Mouse (Mus musculus): Measurements from ENCODE around the gene Ctu1. TPM values are rescaled to one million over a fixed set of nuclear protein-coding genes. Genes with fewer than 3 reads are reported as not detected.

Gene Ctu1
- polyA plus RNA-seq, 1 experiment: 12.4 TPM

DNA sequence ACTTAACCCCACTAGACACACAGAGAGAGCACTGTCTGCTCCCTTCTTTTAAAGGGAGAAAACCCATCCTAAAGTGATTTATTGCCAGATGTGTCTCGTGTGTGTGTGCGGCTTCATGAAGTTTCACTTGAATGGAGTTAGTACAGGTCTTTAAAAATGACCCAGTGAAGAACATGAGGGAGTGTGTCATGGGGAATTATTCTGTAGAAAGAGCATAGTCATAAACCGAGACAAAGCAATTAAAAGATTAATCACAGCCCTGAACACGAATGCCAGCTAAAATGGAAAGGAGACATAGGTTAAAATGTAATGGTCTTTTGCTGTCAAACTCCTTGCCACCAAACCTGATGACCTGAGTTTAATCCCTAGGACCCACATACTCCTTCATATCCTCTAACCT lies 37.9 kb upstream of the Ctu1 start:
- Histone ChIP-seq H3K27me3 (ENCODE audit: control insufficient read depth, insufficient read depth, insufficient read length) (no peaks in the 10 kb centered on the region), H3K4me3 (ENCODE audit: insufficient read depth, poor library complexity, severe bottlenecking) (no peak overlapping the region), H3K79me3 (ENCODE audit: low read depth) (no peaks in the 10 kb centered on the region), H3K36me3 (ENCODE audit: control insufficient read depth, insufficient read depth) (no peaks in the 10 kb centered on the region), H3ac (ENCODE audit: control insufficient read depth, insufficient read length, low read depth) (no peak overlapping the region), H3K79me2 (ENCODE audit: control insufficient read depth, insufficient read depth) (no peaks in the 10 kb centered on the region)
- no peak for TF ChIP-seq MYOD1 (IDR thresholded peaks at IDR 0.05; ENCODE audit: control insufficient read depth, insufficient read length, low read depth)
- TF ChIP-seq FOSL1 (IDR thresholded peaks at IDR 0.05; ENCODE audit: insufficient read depth, low read length, poor library complexity, severe bottlenecking): no peak
- no peak for TF ChIP-seq CTCF (IDR thresholded peaks at IDR 0.05; ENCODE audit: control insufficient read depth, insufficient read depth, insufficient read length)
- no peak for TF ChIP-seq CEBPB (IDR thresholded peaks at IDR 0.05; ENCODE audit: low read depth)
- TF ChIP-seq MAX (IDR thresholded peaks at IDR 0.05): no peak
- no peak for TF ChIP-seq USF1 (IDR thresholded peaks at IDR 0.05; ENCODE audit: low read depth)
- no peak for TF ChIP-seq MYOG (IDR thresholded peaks at IDR 0.05; ENCODE audit: control insufficient read depth, extremely low read depth, insufficient read length)

- Histone ChIP-seq H3K79me3 (ENCODE audit: low read depth) (no peaks in the 10 kb centered on the region), H3K27me3 (ENCODE audit: control insufficient read depth, insufficient read depth, insufficient read length) (no peaks in the 10 kb centered on the region), H3ac (ENCODE audit: control insufficient read depth, insufficient read length, low read depth) (no peak within 1 kb of the TSS), H3K4me3 (ENCODE audit: insufficient read depth, poor library complexity, severe bottlenecking) (no peak within 1 kb of the TSS), H3K79me2 (ENCODE audit: control insufficient read depth, insufficient read depth) (no peaks in the 10 kb centered on the region), H3K36me3 (ENCODE audit: control insufficient read depth, insufficient read depth) (no peaks in the 10 kb centered on the region)
- TF ChIP-seq FOSL1 (IDR thresholded peaks at IDR 0.05; ENCODE audit: insufficient read depth, low read length, poor library complexity, severe bottlenecking) (no peak), CTCF (IDR thresholded peaks at IDR 0.05; ENCODE audit: control insufficient read depth, insufficient read depth, insufficient read length) (no peak), MAX (IDR thresholded peaks at IDR 0.05) (no peak), USF1 (IDR thresholded peaks at IDR 0.05; ENCODE audit: low read depth) (no peak), CEBPB (IDR thresholded peaks at IDR 0.05; ENCODE audit: low read depth) (no peak)
Observed at GRCm38 (mm10) chr7:43634500-43634899, 37.3 kb upstream of the Ctu1 start, which contains the start of gene Ceacam18. Ceacam18 (plus strand) TSS chr7:43634707.

DNA sequence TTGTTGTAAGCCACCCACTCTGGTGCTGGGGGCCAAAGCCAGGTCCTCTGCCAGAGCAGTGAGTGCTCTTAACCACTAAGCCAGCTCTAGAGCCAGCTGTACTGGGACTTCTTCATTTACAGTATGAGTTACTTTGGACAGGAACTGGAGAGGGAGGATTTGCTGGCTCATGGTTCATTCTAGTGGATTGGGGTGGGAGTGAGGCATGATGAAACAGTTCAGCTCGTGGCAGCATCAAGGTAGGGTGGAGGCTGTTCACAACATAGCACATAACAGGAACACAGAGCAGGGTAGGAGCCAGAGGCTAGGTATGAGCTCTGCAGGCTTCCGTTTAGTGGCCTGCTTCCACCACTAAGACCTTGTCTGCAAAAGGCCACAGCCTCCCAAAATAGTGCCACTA lies 35.6 kb upstream of the Ctu1 start:
- no peaks in the 10 kb centered on the region for H3K27me3 ChIP-seq (ENCODE audit: control insufficient read depth, insufficient read depth, insufficient read length)

GRCm38 (mm10) chr7:43637118-43637517 lies 34.7 kb upstream of the Ctu1 start:
- TF ChIP-seq MYOD1 (IDR thresholded peaks at IDR 0.05; ENCODE audit: control insufficient read depth, insufficient read length, low read depth) (no peak), MAX (IDR thresholded peaks at IDR 0.05) (no peak), CTCF (IDR thresholded peaks at IDR 0.05; ENCODE audit: control insufficient read depth, insufficient read depth, insufficient read length) (no peak), USF1 (IDR thresholded peaks at IDR 0.05; ENCODE audit: low read depth) (no peak), CEBPB (IDR thresholded peaks at IDR 0.05; ENCODE audit: low read depth) (no peak), MYOG (IDR thresholded peaks at IDR 0.05; ENCODE audit: control insufficient read depth, extremely low read depth, insufficient read length) (no peak), FOSL1 (IDR thresholded peaks at IDR 0.05; ENCODE audit: insufficient read depth, low read length, poor library complexity, severe bottlenecking) (no peak)
- H3ac ChIP-seq (ENCODE audit: control insufficient read depth, insufficient read length, low read depth): no peak overlapping the region
- H3K4me3 ChIP-seq (ENCODE audit: insufficient read depth, poor library complexity, severe bottlenecking): no peak overlapping the region
- H3K36me3 ChIP-seq (ENCODE audit: control insufficient read depth, insufficient read depth): no peaks in the 10 kb centered on the region
- no peaks in the 10 kb centered on the region for H3K79me3 ChIP-seq (ENCODE audit: low read depth)
- H3K79me2 ChIP-seq (ENCODE audit: control insufficient read depth, insufficient read depth): no peaks in the 10 kb centered on the region
- H3K27me3 ChIP-seq (ENCODE audit: control insufficient read depth, insufficient read depth, insufficient read length): no peaks in the 10 kb centered on the region

More for the DNA sequence above, 35.6 kb upstream of the Ctu1 start:
- Histone ChIP-seq H3K79me3 (ENCODE audit: low read depth) (no peaks in the 10 kb centered on the region), H3K79me2 (ENCODE audit: control insufficient read depth, insufficient read depth) (no peaks in the 10 kb centered on the region), H3K36me3 (ENCODE audit: control insufficient read depth, insufficient read depth) (no peaks in the 10 kb centered on the region), H3ac (ENCODE audit: control insufficient read depth, insufficient read length, low read depth) (no peak overlapping the region), H3K4me3 (ENCODE audit: insufficient read depth, poor library complexity, severe bottlenecking) (no peak overlapping the region)
- no peak for TF ChIP-seq MAX (IDR thresholded peaks at IDR 0.05)
- TF ChIP-seq MYOD1 (IDR thresholded peaks at IDR 0.05; ENCODE audit: control insufficient read depth, insufficient read length, low read depth): no peak
- no peak for TF ChIP-seq MYOG (IDR thresholded peaks at IDR 0.05; ENCODE audit: control insufficient read depth, extremely low read depth, insufficient read length)
- no peak for TF ChIP-seq CTCF (IDR thresholded peaks at IDR 0.05; ENCODE audit: control insufficient read depth, insufficient read depth, insufficient read length)
- no peak for TF ChIP-seq USF1 (IDR thresholded peaks at IDR 0.05; ENCODE audit: low read depth)
- TF ChIP-seq FOSL1 (IDR thresholded peaks at IDR 0.05; ENCODE audit: insufficient read depth, low read length, poor library complexity, severe bottlenecking): no peak
- TF ChIP-seq CEBPB (IDR thresholded peaks at IDR 0.05; ENCODE audit: low read depth): no peak

DNA sequence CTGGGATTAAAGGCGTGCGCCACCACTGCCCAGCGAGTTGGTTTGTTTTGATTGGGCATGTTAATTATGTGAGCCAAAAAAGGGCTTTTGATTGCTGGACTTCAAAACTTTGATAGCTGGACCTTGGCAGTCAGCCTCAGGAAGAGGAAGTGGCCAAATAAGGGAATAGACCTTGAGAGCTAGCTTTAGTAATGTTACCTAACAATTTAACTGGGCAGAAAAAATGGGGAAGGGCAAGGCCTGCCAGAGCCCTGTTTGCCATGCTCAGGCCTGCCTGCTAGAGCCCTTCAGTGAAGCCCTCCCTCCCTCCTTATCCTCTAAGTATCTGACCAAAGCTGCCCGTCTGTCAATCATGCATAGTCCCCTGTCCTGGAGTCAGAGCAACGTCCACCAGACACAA lies 29.2 kb upstream of the Ctu1 start:
- no peaks in the 10 kb centered on the region for H3K79me3 ChIP-seq (ENCODE audit: low read depth)
- H3K79me2 ChIP-seq (ENCODE audit: control insufficient read depth, insufficient read depth): no peaks in the 10 kb centered on the region
- H3K27me3 ChIP-seq (ENCODE audit: control insufficient read depth, insufficient read depth, insufficient read length): no peaks in the 10 kb centered on the region
- H3ac ChIP-seq (ENCODE audit: control insufficient read depth, insufficient read length, low read depth): no peak overlapping the region
- no peak overlapping the region for H3K4me3 ChIP-seq (ENCODE audit: insufficient read depth, poor library complexity, severe bottlenecking)
- no peaks in the 10 kb centered on the region for H3K36me3 ChIP-seq (ENCODE audit: control insufficient read depth, insufficient read depth)
- TF ChIP-seq MYOD1 (IDR thresholded peaks at IDR 0.05; ENCODE audit: control insufficient read depth, insufficient read length, low read depth) (no peak), MYOG (IDR thresholded peaks at IDR 0.05; ENCODE audit: control insufficient read depth, extremely low read depth, insufficient read length) (no peak), CEBPB (IDR thresholded peaks at IDR 0.05; ENCODE audit: low read depth) (no peak), FOSL1 (IDR thresholded peaks at IDR 0.05; ENCODE audit: insufficient read depth, low read length, poor library complexity, severe bottlenecking) (no peak), MAX (IDR thresholded peaks at IDR 0.05) (no peak), CTCF (IDR thresholded peaks at IDR 0.05; ENCODE audit: control insufficient read depth, insufficient read depth, insufficient read length) (no peak)

DNA sequence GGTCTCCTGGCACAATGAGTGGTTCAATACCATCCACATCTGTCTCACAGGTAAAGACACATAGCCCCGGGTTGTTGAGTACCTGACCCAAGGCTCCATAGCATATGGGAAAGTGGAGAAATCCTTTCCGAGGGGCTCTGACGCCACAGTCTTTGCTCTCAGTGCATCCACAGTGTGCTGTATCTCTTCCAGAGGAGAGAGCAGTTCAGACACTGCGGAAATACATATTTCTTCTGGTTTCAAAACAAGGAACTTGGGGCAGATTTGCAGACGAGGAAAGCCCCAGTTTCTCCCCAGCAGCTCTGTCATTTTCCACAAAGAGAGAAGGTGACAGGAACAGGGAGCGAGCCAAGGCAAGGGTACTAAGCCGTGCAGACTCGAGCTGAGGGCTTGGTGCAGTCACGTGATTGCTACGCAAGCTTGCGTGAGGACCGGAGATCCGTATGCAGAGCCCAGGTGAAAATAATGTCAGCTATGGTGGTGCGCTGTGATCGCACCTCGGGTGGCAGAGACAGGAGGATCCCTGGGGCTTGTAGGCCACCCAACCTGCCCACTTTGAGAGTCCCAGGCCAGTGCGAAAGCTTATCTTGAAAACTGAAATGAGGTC lies 28.7 kb upstream of the Ctu1 start:
- no peak overlapping the region for H3ac ChIP-seq (ENCODE audit: control insufficient read depth, insufficient read length, low read depth)
- H3K79me2 ChIP-seq (ENCODE audit: control insufficient read depth, insufficient read depth): no peaks in the 10 kb centered on the region
- H3K4me3 ChIP-seq (ENCODE audit: insufficient read depth, poor library complexity, severe bottlenecking): no peak overlapping the region
- no peaks in the 10 kb centered on the region for H3K27me3 ChIP-seq (ENCODE audit: control insufficient read depth, insufficient read depth, insufficient read length)
- TF ChIP-seq MYOG (IDR thresholded peaks at IDR 0.05; ENCODE audit: control insufficient read depth, extremely low read depth, insufficient read length): no peak
- no peak for TF ChIP-seq MAX (IDR thresholded peaks at IDR 0.05)
- TF ChIP-seq FOSL1 (IDR thresholded peaks at IDR 0.05; ENCODE audit: insufficient read depth, low read length, poor library complexity, severe bottlenecking): no peak
- no peak for TF ChIP-seq CEBPB (IDR thresholded peaks at IDR 0.05; ENCODE audit: low read depth)
- no peak for TF ChIP-seq CTCF (IDR thresholded peaks at IDR 0.05; ENCODE audit: control insufficient read depth, insufficient read depth, insufficient read length)
- no peak for TF ChIP-seq USF1 (IDR thresholded peaks at IDR 0.05; ENCODE audit: low read depth)
- TF ChIP-seq MYOD1 (IDR thresholded peaks at IDR 0.05; ENCODE audit: control insufficient read depth, insufficient read length, low read depth): no peak
- H3K79me3 ChIP-seq (ENCODE audit: low read depth): no peaks in the 10 kb centered on the region
- H3K36me3 ChIP-seq (ENCODE audit: control insufficient read depth, insufficient read depth): no peaks in the 10 kb centered on the region

All from C2C12 (cell line).